Mouse (Mus musculus): ENCODE data around the gene Hmgb1. TPM values are rescaled to one million over a fixed set of nuclear protein-coding genes. Genes with fewer than 3 reads are reported as not detected.

The Hmgb1 gene
- polyA plus RNA-seq, 1 experiment from 2014 or later, result 1,601 TPM

DNA sequence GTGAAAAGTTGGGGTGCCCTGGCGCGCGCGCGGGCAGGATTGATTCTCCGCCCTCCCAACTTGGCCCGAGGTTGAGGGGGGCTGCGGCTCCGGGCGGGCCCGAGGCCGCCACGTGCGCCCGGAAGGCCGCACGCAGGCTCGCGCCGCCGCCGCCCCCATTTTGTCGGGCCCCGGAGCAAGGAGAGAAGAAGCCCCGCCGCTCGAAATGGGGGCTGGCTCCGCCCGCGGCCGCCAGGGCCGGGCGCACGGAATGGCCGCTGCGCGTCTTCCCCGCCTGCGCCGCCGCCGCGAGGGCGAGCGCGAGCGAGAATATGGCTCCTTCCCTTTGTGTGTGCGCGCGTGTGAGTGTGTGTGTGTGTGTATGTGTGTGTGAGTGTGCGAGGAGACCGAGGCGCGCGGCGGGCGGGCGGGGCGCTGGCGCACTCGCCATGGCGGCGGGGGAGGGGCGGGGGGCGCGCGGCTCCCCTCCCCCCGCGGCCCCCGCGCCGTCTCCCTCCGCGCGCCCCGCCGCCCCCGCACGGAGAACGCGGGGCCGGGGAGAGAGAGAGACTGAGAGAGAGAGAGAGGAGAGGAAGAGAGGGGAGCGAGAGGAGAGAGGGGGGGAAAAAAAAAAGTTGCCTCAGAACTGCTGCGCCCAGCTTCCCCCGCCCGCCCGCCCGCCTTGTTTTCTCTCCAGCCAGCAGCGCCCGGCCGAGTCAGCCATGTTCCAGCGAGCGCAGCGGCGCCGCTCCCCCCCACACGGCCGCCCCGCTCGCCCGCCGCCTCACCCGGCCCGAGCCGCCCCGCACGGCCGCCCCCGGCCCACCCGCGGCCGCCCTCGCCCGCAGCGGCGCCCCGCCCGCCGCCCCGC, 132.5 kb downstream of the Hmgb1 start:
- Histone ChIP-seq H3K36me3 (ENCODE audit: control insufficient read depth, insufficient read depth, low read length) (peaks cover 9% of the 10 kb centered on the region), H3K9me3 (ENCODE audit: control insufficient read depth, low read length) (no peaks in the 10 kb centered on the region), H3K4me2 (ENCODE audit: low read depth, low read length) (peak overlapping the region; percentile 78), H3K27me3 (ENCODE audit: control insufficient read depth, insufficient read depth, low read depth, low read length) (no peaks in the 10 kb centered on the region), H3K27ac (ENCODE audit: low read length) (peak overlapping the region; percentile 99), H3K4me3 (ENCODE audit: low read length) (peak overlapping the region; percentile 84), H3K9ac (ENCODE audit: low read length) (peak overlapping the region; percentile 99), H3K4me1 (replicated peaks; ENCODE audit: control insufficient read depth, insufficient read depth, low read length) (peaks cover 11% of the 10 kb centered on the region; the same call in 1 of the 2 replicates)
- under 1% methylated on average over 77 of the region's 120 CpGs for WGBS
- peak; percentile 43 for ATAC-seq (ENCODE audit: low read depth)

DNA sequence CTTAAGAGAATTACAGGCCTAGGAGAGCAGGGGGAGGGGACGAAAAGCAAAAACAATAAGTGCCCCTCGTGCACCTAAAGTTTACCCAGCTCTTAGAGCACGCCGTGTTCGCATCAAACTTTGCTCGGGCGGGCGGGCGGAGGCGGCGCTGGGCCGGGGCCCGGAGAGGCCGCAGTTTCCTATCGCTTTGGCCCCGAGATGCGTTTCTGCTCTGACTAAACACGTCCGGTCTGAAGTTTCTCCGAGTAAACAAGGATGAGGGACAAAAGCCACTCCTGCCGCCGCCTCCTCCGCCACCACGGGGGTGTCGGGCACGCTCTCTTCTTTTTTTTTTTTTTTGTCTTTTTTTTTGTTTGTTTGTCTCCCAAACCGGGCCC, 133.1 kb downstream of the Hmgb1 start:
- ATAC-seq (ENCODE audit: low read depth), result no peak
- under 1% methylated on average over 25 of the region's 27 CpGs for WGBS
- Histone ChIP-seq H3K4me2 (ENCODE audit: low read depth, low read length) (peak overlapping the region; percentile 78), H3K4me3 (ENCODE audit: low read length) (peak overlapping the region; percentile 84), H3K36me3 (ENCODE audit: control insufficient read depth, insufficient read depth, low read length) (peaks cover 15% of the 10 kb centered on the region), H3K27ac (ENCODE audit: low read length) (peak overlapping the region; percentile 99), H3K4me1 (replicated peaks; ENCODE audit: control insufficient read depth, insufficient read depth, low read length) (peaks cover 11% of the 10 kb centered on the region; the same call in 1 of the 2 replicates), H3K9ac (ENCODE audit: low read length) (peak overlapping the region; percentile 99), H3K27me3 (ENCODE audit: control insufficient read depth, insufficient read depth, low read depth, low read length) (no peaks in the 10 kb centered on the region), H3K9me3 (ENCODE audit: control insufficient read depth, low read length) (no peaks in the 10 kb centered on the region)

DNA sequence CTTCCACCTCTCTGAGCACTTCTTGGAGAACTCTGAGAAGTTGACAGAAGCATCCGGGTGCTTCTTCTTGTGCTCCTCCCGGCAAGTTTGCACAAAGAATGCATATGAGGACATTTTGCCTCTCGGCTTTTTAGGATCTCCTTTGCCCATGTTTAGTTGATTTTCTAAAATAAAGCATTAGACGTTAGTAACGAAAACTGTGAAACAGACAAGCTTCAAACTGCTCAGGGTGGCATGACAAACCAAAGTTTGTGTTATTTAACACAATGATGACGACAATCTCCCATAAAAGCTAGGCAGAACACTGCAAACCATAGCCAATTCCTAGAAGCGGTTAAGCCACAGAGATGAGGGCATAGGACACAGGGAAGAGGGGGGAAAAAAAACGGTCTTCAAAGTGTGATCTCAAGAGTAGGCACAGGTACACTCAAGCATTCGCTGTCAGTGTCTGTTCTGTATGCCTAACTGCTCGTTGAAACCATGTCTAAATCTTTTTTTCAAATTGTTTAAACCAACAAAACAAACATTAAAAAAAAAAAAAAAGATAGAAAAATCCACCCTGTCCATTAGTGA, 133.6 kb downstream of the Hmgb1 start:
- Histone ChIP-seq H3K27ac (ENCODE audit: low read length) (peak overlapping the region; percentile 99), H3K9ac (ENCODE audit: low read length) (peak overlapping the region; percentile 99), H3K27me3 (ENCODE audit: control insufficient read depth, insufficient read depth, low read depth, low read length) (no peaks in the 10 kb centered on the region), H3K4me3 (ENCODE audit: low read length) (peak overlapping the region; percentile 84), H3K36me3 (ENCODE audit: control insufficient read depth, insufficient read depth, low read length) (peaks cover 19% of the 10 kb centered on the region), H3K4me2 (ENCODE audit: low read depth, low read length) (peak overlapping the region; percentile 78), H3K4me1 (replicated peaks; ENCODE audit: control insufficient read depth, insufficient read depth, low read length) (peaks cover 11% of the 10 kb centered on the region; the same call in 1 of the 2 replicates), H3K9me3 (ENCODE audit: control insufficient read depth, low read length) (no peaks in the 10 kb centered on the region)
- no peak for ATAC-seq (ENCODE audit: low read depth)
- 4% methylated on average over 10 of the region's 10 CpGs for WGBS

DNA sequence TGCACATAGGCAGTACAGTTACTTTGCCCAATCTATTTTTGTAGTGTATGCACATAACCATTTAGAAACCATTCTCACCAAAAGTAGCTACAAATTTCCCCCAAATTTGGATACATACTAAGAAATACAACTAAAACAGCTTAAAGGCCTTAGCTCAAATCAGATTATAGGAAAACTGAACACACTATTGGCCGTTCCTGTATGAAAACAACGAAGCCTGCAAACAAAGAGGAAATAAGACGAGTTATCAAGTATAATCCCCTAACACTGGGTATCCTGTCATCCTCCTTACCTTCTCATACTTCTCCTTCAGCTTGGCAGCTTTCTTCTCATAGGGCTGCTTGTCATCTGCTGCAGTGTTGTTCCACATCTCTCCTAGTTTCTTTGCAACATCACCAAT, 134.9 kb downstream of the Hmgb1 start:
- peaks cover 11% of the 10 kb centered on the region; the same call in 1 of the 2 replicates for H3K4me1 ChIP-seq (replicated peaks; ENCODE audit: control insufficient read depth, insufficient read depth, low read length)
- WGBS, result 62% methylated on average over 3 of the region's 3 CpGs
- no peak overlapping the region for H3K9ac ChIP-seq (ENCODE audit: low read length)
- H3K9me3 ChIP-seq (ENCODE audit: control insufficient read depth, low read length), result no peaks in the 10 kb centered on the region
- peaks cover 22% of the 10 kb centered on the region for H3K36me3 ChIP-seq (ENCODE audit: control insufficient read depth, insufficient read depth, low read length)
- H3K27ac ChIP-seq (ENCODE audit: low read length), result no peak overlapping the region
- H3K27me3 ChIP-seq (ENCODE audit: control insufficient read depth, insufficient read depth, low read depth, low read length), result no peaks in the 10 kb centered on the region
- no peak overlapping the region for H3K4me2 ChIP-seq (ENCODE audit: low read depth, low read length)
- ATAC-seq (ENCODE audit: low read depth), result no peak
- no peak overlapping the region for H3K4me3 ChIP-seq (ENCODE audit: low read length)

DNA sequence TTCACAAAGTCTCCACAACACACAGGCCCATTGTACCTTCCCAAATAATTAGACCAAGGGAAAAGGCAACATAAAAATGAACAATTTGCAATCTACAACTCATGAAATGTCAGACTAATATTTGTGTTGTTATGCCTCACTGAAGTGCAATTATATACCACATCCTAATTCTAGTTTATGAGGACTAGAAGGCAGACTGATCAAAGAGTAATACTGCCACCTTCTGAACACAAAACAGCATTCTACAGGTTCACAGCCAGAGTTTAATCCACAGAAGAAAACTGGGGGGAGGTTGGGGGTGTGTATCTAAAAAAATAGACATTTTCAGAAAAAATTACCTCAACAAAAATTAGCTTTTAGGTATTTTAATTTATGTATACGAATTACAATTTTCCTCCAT, 135.3 kb downstream of the Hmgb1 start:
- no peaks in the 10 kb centered on the region for H3K27me3 ChIP-seq (ENCODE audit: control insufficient read depth, insufficient read depth, low read depth, low read length)
- H3K4me1 ChIP-seq (replicated peaks; ENCODE audit: control insufficient read depth, insufficient read depth, low read length), result peaks cover 11% of the 10 kb centered on the region; the same call in 1 of the 2 replicates
- no peak overlapping the region for H3K27ac ChIP-seq (ENCODE audit: low read length)
- H3K9ac ChIP-seq (ENCODE audit: low read length), result no peak overlapping the region
- H3K36me3 ChIP-seq (ENCODE audit: control insufficient read depth, insufficient read depth, low read length), result peaks cover 22% of the 10 kb centered on the region
- H3K4me2 ChIP-seq (ENCODE audit: low read depth, low read length), result no peak overlapping the region
- H3K9me3 ChIP-seq (ENCODE audit: control insufficient read depth, low read length), result no peaks in the 10 kb centered on the region
- ATAC-seq (ENCODE audit: low read depth), result no peak
- H3K4me3 ChIP-seq (ENCODE audit: low read length), result no peak overlapping the region
- 92% methylated on average over 1 of the region's 1 CpGs for WGBS

DNA sequence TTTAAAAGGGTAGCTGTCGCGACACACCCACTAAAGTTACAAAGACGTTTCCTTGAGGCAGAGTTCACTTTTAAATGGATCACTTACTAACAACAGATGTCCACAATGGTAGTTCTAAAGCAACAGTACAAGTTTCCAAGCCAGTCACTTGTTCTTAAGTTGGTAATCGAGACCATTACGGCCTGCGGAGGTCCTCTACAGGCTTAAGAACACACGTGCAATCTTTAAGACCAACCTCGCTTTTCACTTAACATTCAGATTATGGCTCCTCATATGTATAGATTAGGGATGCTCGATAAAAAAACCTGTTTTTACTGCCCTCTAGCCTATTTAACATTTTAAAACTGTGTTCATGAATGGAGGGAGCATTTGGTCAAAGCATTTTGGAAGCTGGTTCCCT, 137.6 kb downstream of the Hmgb1 start:
- 83% methylated on average over 9 of the region's 9 CpGs for WGBS
- no peak for ATAC-seq (ENCODE audit: low read depth)
- Histone ChIP-seq H3K27ac (ENCODE audit: low read length) (no peak overlapping the region), H3K36me3 (ENCODE audit: control insufficient read depth, insufficient read depth, low read length) (peaks cover 22% of the 10 kb centered on the region), H3K27me3 (ENCODE audit: control insufficient read depth, insufficient read depth, low read depth, low read length) (no peaks in the 10 kb centered on the region), H3K9me3 (ENCODE audit: control insufficient read depth, low read length) (no peaks in the 10 kb centered on the region), H3K4me2 (ENCODE audit: low read depth, low read length) (no peak overlapping the region), H3K4me1 (replicated peaks; ENCODE audit: control insufficient read depth, insufficient read depth, low read length) (peaks cover 4% of the 10 kb centered on the region; the same call in 1 of the 2 replicates), H3K9ac (ENCODE audit: low read length) (no peak overlapping the region), H3K4me3 (ENCODE audit: low read length) (no peak overlapping the region)

DNA sequence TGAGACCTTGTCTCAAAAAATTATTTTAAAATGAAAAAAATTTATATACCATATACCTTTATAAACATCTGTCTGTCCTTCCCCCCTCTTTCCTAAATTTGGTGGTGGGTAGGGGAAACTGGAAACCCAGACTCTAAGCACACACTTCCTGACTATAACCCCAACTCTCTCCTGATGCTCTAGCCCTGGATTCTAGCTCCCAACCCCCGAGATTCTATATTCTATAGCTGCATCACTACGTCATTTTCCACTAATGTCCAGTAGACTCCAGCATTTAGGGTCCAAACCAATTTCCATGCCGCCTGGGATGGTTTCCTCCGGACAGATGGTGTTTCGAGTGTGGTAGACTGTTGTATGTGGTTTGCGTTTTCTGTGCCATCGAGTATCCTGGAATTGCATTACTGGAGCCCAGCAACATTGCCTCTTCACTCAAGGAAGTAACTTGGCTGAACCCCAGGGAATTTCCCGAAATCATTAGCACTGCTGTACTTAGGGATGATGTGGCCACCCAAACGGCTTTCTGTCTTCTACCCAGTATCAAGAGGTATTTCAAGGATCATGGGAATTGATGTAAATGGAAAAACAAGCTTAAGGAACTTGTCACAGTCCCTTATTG, 138.7 kb downstream of the Hmgb1 start:
- Histone ChIP-seq H3K27ac (ENCODE audit: low read length) (no peak overlapping the region), H3K36me3 (ENCODE audit: control insufficient read depth, insufficient read depth, low read length) (peaks cover 22% of the 10 kb centered on the region), H3K4me2 (ENCODE audit: low read depth, low read length) (no peak overlapping the region), H3K9ac (ENCODE audit: low read length) (no peak overlapping the region), H3K9me3 (ENCODE audit: control insufficient read depth, low read length) (no peaks in the 10 kb centered on the region), H3K27me3 (ENCODE audit: control insufficient read depth, insufficient read depth, low read depth, low read length) (no peaks in the 10 kb centered on the region), H3K4me3 (ENCODE audit: low read length) (no peak overlapping the region), H3K4me1 (replicated peaks; ENCODE audit: control insufficient read depth, insufficient read depth, low read length) (peaks cover 4% of the 10 kb centered on the region; the same call in 1 of the 2 replicates)
- 80% methylated on average over 9 of the region's 9 CpGs for WGBS
- ATAC-seq (ENCODE audit: low read depth), result no peak

DNA sequence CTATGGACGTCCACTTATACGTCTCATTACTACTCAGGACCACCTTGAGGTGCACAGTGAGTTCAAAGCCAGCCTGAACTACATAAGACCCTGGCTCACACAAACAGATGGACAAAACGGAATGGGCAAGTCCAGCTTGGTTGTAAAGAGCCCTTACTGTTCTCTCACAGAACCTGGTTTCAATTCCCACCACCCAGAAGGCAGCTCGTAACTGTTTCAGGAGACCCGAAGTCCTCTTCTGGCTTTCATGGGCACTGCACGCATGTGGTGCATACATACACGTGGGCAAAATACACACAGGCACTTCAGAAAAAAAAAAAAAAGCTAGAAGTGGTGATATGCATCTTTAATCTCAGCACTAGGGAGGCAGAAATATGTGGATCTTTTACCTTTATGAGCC, 139.2 kb downstream of the Hmgb1 start:
- H3K27me3 ChIP-seq (ENCODE audit: control insufficient read depth, insufficient read depth, low read depth, low read length), result no peaks in the 10 kb centered on the region
- ATAC-seq (ENCODE audit: low read depth), result no peak

DNA sequence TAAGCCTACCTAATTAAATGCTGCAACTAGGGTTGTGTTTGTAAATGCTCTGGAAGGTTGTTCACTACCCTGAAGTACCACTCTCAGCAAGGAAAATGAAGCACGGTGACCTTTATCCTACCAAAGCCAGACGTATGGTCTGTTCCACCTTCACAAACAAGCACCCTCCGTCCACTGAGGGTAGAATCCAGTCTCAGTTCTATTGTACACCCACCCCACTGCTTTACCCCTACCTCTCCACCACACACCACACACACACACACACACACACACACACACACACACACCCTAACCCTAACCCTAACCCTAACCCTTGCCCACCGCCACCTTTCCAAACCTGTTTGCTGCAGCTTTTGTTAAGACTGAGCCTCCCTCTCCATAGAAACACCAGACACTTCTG, 140.2 kb downstream of the Hmgb1 start:
- H3K36me3 ChIP-seq (ENCODE audit: control insufficient read depth, insufficient read depth, low read length), result peaks cover 17% of the 10 kb centered on the region
- WGBS, result 78% methylated on average over 4 of the region's 4 CpGs
- no peak overlapping the region for H3K4me3 ChIP-seq (ENCODE audit: low read length)
- no peaks in the 10 kb centered on the region for H3K4me1 ChIP-seq (replicated peaks; ENCODE audit: control insufficient read depth, insufficient read depth, low read length)
- 0 out of 2 replicates have a peak, but pooled peaks cover 3% of the 10 kb centered on the region for H3K9me3 ChIP-seq (ENCODE audit: control insufficient read depth, low read length)
- H3K9ac ChIP-seq (ENCODE audit: low read length), result no peak overlapping the region
- ATAC-seq (ENCODE audit: low read depth), result no peak
- H3K4me2 ChIP-seq (ENCODE audit: low read depth, low read length), result no peak overlapping the region
- no peaks in the 10 kb centered on the region for H3K27me3 ChIP-seq (ENCODE audit: control insufficient read depth, insufficient read depth, low read depth, low read length)
- no peak overlapping the region for H3K27ac ChIP-seq (ENCODE audit: low read length)

More for the DNA sequence above, 139.2 kb downstream of the Hmgb1 start:
- 0 out of 2 replicates have a peak, but pooled peaks cover 3% of the 10 kb centered on the region for H3K9me3 ChIP-seq (ENCODE audit: control insufficient read depth, low read length)
- no peak overlapping the region for H3K4me3 ChIP-seq (ENCODE audit: low read length)
- H3K4me2 ChIP-seq (ENCODE audit: low read depth, low read length), result no peak overlapping the region
- 73% methylated on average over 7 of the region's 7 CpGs for WGBS
- peaks cover 22% of the 10 kb centered on the region for H3K36me3 ChIP-seq (ENCODE audit: control insufficient read depth, insufficient read depth, low read length)
- no peak overlapping the region for H3K27ac ChIP-seq (ENCODE audit: low read length)
- H3K9ac ChIP-seq (ENCODE audit: low read length), result no peak overlapping the region
- H3K4me1 ChIP-seq (replicated peaks; ENCODE audit: control insufficient read depth, insufficient read depth, low read length), result peaks cover 3% of the 10 kb centered on the region; the same call in 1 of the 2 replicates

Measured in lung, embryonic 16.5 days (tissue).